30 mouse cellular contexts compared by ENCODE assay signal in the genomic region with DNA sequence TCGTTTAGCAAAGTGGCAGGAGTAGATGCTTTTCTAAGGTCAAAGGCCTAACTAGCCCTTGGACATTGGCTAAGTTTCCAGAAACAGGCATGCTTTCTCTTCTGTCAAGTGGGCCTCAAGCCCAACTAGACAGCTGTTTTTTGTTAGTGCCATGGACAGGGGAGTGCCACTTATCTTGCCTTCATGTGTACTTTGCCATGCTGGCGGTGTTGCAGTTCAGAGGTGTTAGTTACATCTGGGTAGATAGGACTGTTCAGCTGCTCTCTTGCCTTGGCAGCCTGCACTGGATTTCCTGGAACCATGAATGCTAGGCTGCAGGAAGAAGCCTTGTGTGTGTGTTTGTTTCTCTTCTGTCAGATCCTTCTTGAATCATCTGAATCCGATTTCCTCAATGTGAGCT.
DNase-seq lines count a peak whose midpoint lies in the region; ATAC-seq lines count a peak whose summit lies in the region.
"Had no signal": no experiment of that assay in that cellular context is flagged by ENCODE, and none has a peak within 500 bp of the region (broad histone marks: within the 10 kb centered on the region; RNA-seq: fewer than 3 reads in every experiment).

No protein-coding gene starts in this region.

- WGBS in lung, embryonic 15.5 days, result 35% methylated on average over 3 of the region's 3 CpGs
- WGBS in heart, embryonic 16.5 days, result 36% methylated on average over 3 of the region's 3 CpGs

- no peaks in the 10 kb centered on the region for H3K27me3 ChIP-seq in lung, embryonic 15.5 days
- no peaks in the 10 kb centered on the region for H3K27me3 ChIP-seq in heart, embryonic 16.5 days (ENCODE audit: control insufficient read depth, insufficient read depth, low read length)
- H3K27me3 ChIP-seq: forebrain, embryonic 15.5 days; limb, embryonic 15.5 days; liver, embryonic 13.5 days; megakaryocyte, embryonic 14.5 days; midbrain, embryonic 12.5 days; neural tube, embryonic 13.5 days had no signal

- H3K4me1 ChIP-seq in lung, embryonic 15.5 days, result 0 out of 2 replicates have a peak, but pooled peaks cover 4% of the 10 kb centered on the region
- no peaks in the 10 kb centered on the region for H3K4me1 ChIP-seq in heart, embryonic 16.5 days (ENCODE audit: control insufficient read depth, insufficient read depth, low read length)
- H3K4me1 ChIP-seq: forebrain, embryonic 15.5 days; limb, embryonic 10.5 days; limb, embryonic 15.5 days; liver, embryonic 13.5 days; megakaryocyte, embryonic 14.5 days; midbrain, embryonic 12.5 days; neural tube, embryonic 13.5 days had no signal

- H3K36me3 ChIP-seq in lung, embryonic 15.5 days, result no peaks in the 10 kb centered on the region
- no peaks in the 10 kb centered on the region for H3K36me3 ChIP-seq in heart, embryonic 16.5 days (ENCODE audit: control insufficient read depth, insufficient read depth)
- H3K36me3 ChIP-seq: forebrain, embryonic 15.5 days; limb, embryonic 10.5 days; limb, embryonic 15.5 days; liver, embryonic 13.5 days; midbrain, embryonic 12.5 days; neural tube, embryonic 13.5 days had no signal

- intact Hi-C loops in heart, postnatal 25 days (cut with DNase I), result no loop called here

- no peak for DNase-seq in lung, postnatal 14 days
- DNase-seq in heart, postnatal 25 days (ENCODE audit: low spot score), result peak; percentile 21
- peak; percentile 11 for DNase-seq in lung, postnatal 25 days (ENCODE audit: low spot score)
- DNase-seq in frontal cortex, postnatal 25 days (ENCODE audit: low spot score in 2 of 2), result no peak
- DNase-seq in right cerebral cortex, postnatal 4 days, result no peak
- no peak for DNase-seq in spleen, postnatal 36 days (ENCODE audit: low spot score in 2 of 2)
- DNase-seq: adrenal gland, postnatal 10 days; B cell, adult 2 months; cerebellum, adult 11 months; cerebellum, adult 9-10 months; cerebellum, postnatal 36 days; gastrocnemius, adult 2 months; gastrocnemius, postnatal 36 days; kidney, adult 9 months; kidney, postnatal 10 days; layer of hippocampus, adult 9-11 months; liver, embryonic 13.5 days; right cerebral cortex, postnatal 14 days; thymus, postnatal 14 days had no signal

- H3K4me3 ChIP-seq in lung, embryonic 15.5 days, result no peak overlapping the region
- H3K4me3 ChIP-seq in heart, embryonic 16.5 days (ENCODE audit: low read length), result no peak overlapping the region
- H3K4me3 ChIP-seq: forebrain, embryonic 15.5 days; gastrocnemius, adult 2 months; limb, embryonic 10.5 days; limb, embryonic 15.5 days; liver, embryonic 13.5 days; megakaryocyte, embryonic 14.5 days; midbrain, embryonic 12.5 days; neural tube, embryonic 13.5 days had no signal

- H3K4me2 ChIP-seq in lung, embryonic 15.5 days, result no peak overlapping the region
- no peak overlapping the region for H3K4me2 ChIP-seq in heart, embryonic 16.5 days (ENCODE audit: low read depth, low read length)
- H3K4me2 ChIP-seq: forebrain, embryonic 15.5 days; hindbrain, embryonic 14.5 days; limb, embryonic 15.5 days; liver, embryonic 13.5 days; midbrain, embryonic 12.5 days; neural tube, embryonic 13.5 days had no signal

- H3K9me3 ChIP-seq in lung, embryonic 15.5 days, result no peaks in the 10 kb centered on the region
- no peaks in the 10 kb centered on the region for H3K9me3 ChIP-seq in heart, embryonic 16.5 days (replicated peaks; ENCODE audit: control insufficient read depth, low read length)
- H3K9me3 ChIP-seq: forebrain, embryonic 15.5 days; limb, embryonic 10.5 days; limb, embryonic 15.5 days; liver, embryonic 13.5 days; megakaryocyte, embryonic 14.5 days; midbrain, embryonic 12.5 days; neural tube, embryonic 13.5 days had no signal

- H3K9ac ChIP-seq in lung, embryonic 15.5 days, result no peak overlapping the region
- no peak overlapping the region for H3K9ac ChIP-seq in heart, embryonic 16.5 days (ENCODE audit: low read length)
- H3K9ac ChIP-seq: forebrain, embryonic 15.5 days; hindbrain, embryonic 14.5 days; limb, embryonic 15.5 days; liver, embryonic 13.5 days; midbrain, embryonic 12.5 days; neural tube, embryonic 13.5 days had no signal

- H3K27ac ChIP-seq in lung, embryonic 15.5 days, result no peak overlapping the region
- H3K27ac ChIP-seq in heart, embryonic 16.5 days (ENCODE audit: low read length), result no peak overlapping the region
- H3K27ac ChIP-seq: forebrain, embryonic 15.5 days; gastrocnemius, adult 2 months; hindbrain, embryonic 14.5 days; limb, embryonic 10.5 days; limb, embryonic 15.5 days; liver, embryonic 13.5 days; midbrain, embryonic 12.5 days; neural tube, embryonic 13.5 days had no signal

- ATAC-seq in lung, embryonic 15.5 days (ENCODE audit: borderline replicate concordance, extremely low read depth, low FRiP score, low TSS enrichment), result peak; percentile 46; the same call in 1 of the 2 replicates
- ATAC-seq in heart, embryonic 16.5 days (replicated peaks; ENCODE audit: extremely low read depth, insufficient read depth, low FRiP score), result peak; percentile 65; the same call in 1 of the 2 replicates
- ATAC-seq: activated CD4-positive, CD25-positive, alpha-beta regulatory T cell, adult 4 months; forebrain, embryonic 15.5 days; intestine, postnatal 0 days had no signal

Comparison
In these comparisons a context has a peak if more than half of its experiments do, and no peak if none do; other contexts are left out.
1. DNase-seq: peak in heart, postnatal 25 days (single experiment) and lung, postnatal 25 days (single experiment); none in lung, postnatal 14 days (single experiment), frontal cortex, postnatal 25 days (0 of 2), right cerebral cortex, postnatal 4 days (single experiment) and spleen, postnatal 36 days (0 of 2).